Mouse (Mus musculus) megakaryocyte-erythroid progenitor cell, adult 5-6 weeks (primary cell): Measurements from ENCODE around the gene Rbks. TPM values are rescaled to one million over a fixed set of nuclear protein-coding genes. Genes with fewer than 3 reads are reported as not detected.

ENCODE experiments used
- ATAC-seq: replicated peaks from 2 replicates; pipeline ENCODE4 v1.8.0; 2016; ENCODE audit warnings: mild to moderate bottlenecking, inconsistent platforms; ENCODE audit not compliant: severe bottlenecking, poor library complexity, low FRiP score, low TSS enrichment
- total RNA-seq, 2 experiments: library from RNA; stranded (forward) in 1 of 2; stranded (reverse) in 1 of 2; fragments of 200-1000, 215-1000 nt in 1 of 2; fragments of >200 nt in 1 of 2; fragmentation: Nextera tagmentation in 1 of 2; gene quantifications; 2 replicates each; pipeline ENCODE4 v1.2.3; 2014 to 2017

Rbks gene
- total RNA-seq (2014; fragmentation: Nextera tagmentation) (21.5 and 29.3 TPM in 2 replicates), total RNA-seq (2017) (27.3 and 33.7 TPM in 2 replicates)

GRCm38 (mm10) chr5:31696971-31697643 is at the start of gene Rbks:
TSS of gene Rbks (minus strand) at chr5:31697627.
- ATAC-seq: peak; percentile 80

GRCm38 (mm10) chr5:31742521-31743031 is 45.1 kb upstream of the Rbks start:
- no peak for ATAC-seq

- no peak for ATAC-seq
Measured at GRCm38 (mm10) chr5:31741931-31742330, 44.5 kb upstream of the Rbks start.

- ATAC-seq: 0 out of 2 replicates have a peak, but pooled peaks have one; percentile 37
Measured at GRCm38 (mm10) chr5:31732644-31733338, 35.4 kb upstream of the Rbks start.

- no peak for ATAC-seq
Measured at GRCm38 (mm10) chr5:31727456-31727855, 30.0 kb upstream of the Rbks start.

GRCm38 (mm10) chr5:31725885-31726284 is 28.5 kb upstream of the Rbks start:
- ATAC-seq: no peak

GRCm38 (mm10) chr5:31724519-31724918 is 27.1 kb upstream of the Rbks start:
- ATAC-seq: no peak

GRCm38 (mm10) chr5:31715486-31716150 is 18.2 kb upstream of the Rbks start:
- no peak for ATAC-seq

GRCm38 (mm10) chr5:31713841-31714264 is 16.4 kb upstream of the Rbks start:
- ATAC-seq: peak; percentile 52

GRCm38 (mm10) chr5:31713280-31713711 is 15.9 kb upstream of the Rbks start:
- 0 out of 2 replicates have a peak, but pooled peaks have one; percentile 25 for ATAC-seq

- ATAC-seq: peak; percentile 52; the same call in 1 of the 2 replicates
Measured at GRCm38 (mm10) chr5:31709389-31709788, 12.0 kb upstream of the Rbks start.

- no peak for ATAC-seq
Measured at GRCm38 (mm10) chr5:31706826-31707225, 9.4 kb upstream of the Rbks start.

- ATAC-seq: no peak
Measured at GRCm38 (mm10) chr5:31704971-31705370, 7.5 kb upstream of the Rbks start.

- no peak for ATAC-seq
Measured at GRCm38 (mm10) chr5:31699397-31699796, 2.0 kb upstream of the Rbks start.

- ATAC-seq: no peak
Measured at GRCm38 (mm10) chr5:31698931-31699330, 1.5 kb upstream of the Rbks start.

- peak; percentile 93 for ATAC-seq
Measured at GRCm38 (mm10) chr5:31698297-31698726, 885 bp upstream of the Rbks start.

GRCm38 (mm10) chr5:31697644-31698296 is 343 bp upstream of the Rbks start, which contains the start of gene Babam2:
TSS of gene Babam2 (plus strand) at chr5:31697684.
- peak; percentile 60 for ATAC-seq

GRCm38 (mm10) chr5:31693191-31693590 is 4.2 kb downstream of the Rbks start:
- ATAC-seq: no peak

GRCm38 (mm10) chr5:31687972-31688371 is 9.5 kb downstream of the Rbks start:
- ATAC-seq: peak; percentile 83
